Mouse (Mus musculus) left cerebral cortex, postnatal 14 days (tissue): Measurements from ENCODE around the gene Catsper2. TPM values are rescaled to one million over a fixed set of nuclear protein-coding genes. Genes with fewer than 3 reads are reported as not detected.

ENCODE experiments used
- DNase-seq, 2 experiments: peaks; one replicate each; pipeline ENCODE4 v3.0.0; 2021 to 2022; ENCODE audit warnings: low spot score in 2 of 2, mixed read lengths in 1 of 2
- intact Hi-C: fragments of 180-260 bp; cut with DNase I; formaldehyde crosslinking; loops from one replicate; pipeline ENCODE4 v1.15.1; 2025
- microRNA-seq, 2 experiments: library from miRNA; unstranded; fragments of <30 nt; microRNA quantifications; one replicate each; pipeline ENCODE4 v1.2.0; 2022
- total RNA-seq, 2 experiments: library from RNA; stranded (reverse); gene quantifications; 2 replicates each; pipeline ENCODE4 v1.2.3; 2021

Gene Catsper2
- total RNA-seq, 2 experiments from 2014 or later = 4.7 to 4.8 TPM

- intact Hi-C loops = loop anchor here (5.0 kb wide), 1 partner anchor 62 kb away; no protein-coding TSS in a partner anchor
- DNase-seq = no peak
These were observed 54.1 kb downstream of the Catsper2 start for GRCm38 (mm10) chr2:121359461-121359860.

- DNase-seq = peak; percentile 83 to 85
- intact Hi-C loops = loop anchor here (5.0 kb wide), 1 partner anchor 61 kb away; no protein-coding TSS in a partner anchor
These were observed 55.2 kb downstream of the Catsper2 start for GRCm38 (mm10) chr2:121358381-121358780.

- no peak for DNase-seq
- intact Hi-C loops = loop anchor here (5.0 kb wide), 1 partner anchor 61 kb away; no protein-coding TSS in a partner anchor
These were observed 55.6 kb downstream of the Catsper2 start for GRCm38 (mm10) chr2:121357961-121358360.

- no peak for DNase-seq
- intact Hi-C loops = loop anchor here (5.0 kb wide), 1 partner anchor 60 kb away; no protein-coding TSS in a partner anchor
These were observed 56.1 kb downstream of the Catsper2 start, which contains the start of gene Ckmt1 for GRCm38 (mm10) chr2:121357494-121357893. Gene Ckmt1 (plus strand): TSS chr2:121357714.

- DNase-seq = peak; percentile 98 to 99
- intact Hi-C loops = loop anchor here (5.0 kb wide), 1 partner anchor 58 kb away; no protein-coding TSS in a partner anchor
These were observed 58.6 kb downstream of the Catsper2 start, which contains the start of gene Ppip5k1 for GRCm38 (mm10) chr2:121354820-121355592. Gene Ppip5k1 (minus strand): TSS chr2:121355396.

GRCm38 (mm10) chr2:121354378-121354777 is 59.2 kb downstream of the Catsper2 start:
- no peak for DNase-seq
- intact Hi-C loops = no loop called here

GRCm38 (mm10) chr2:121353156-121353555 is 60.4 kb downstream of the Catsper2 start:
- intact Hi-C loops = no loop called here

More at GRCm38 (mm10) chr2:121353156-121353555, 60.4 kb downstream of the Catsper2 start:
- DNase-seq = no peak

Small RNA genes lying within 50 kb of the gene (microRNA-seq; reads per million reads assigned to microRNA genes)
- gene Gm22953 = 0 reads per million in 2 experiments

Other genes with a start within 250 kb of the Catsper2 start
- gene Tubgcp4, start 243.1 kb downstream of the Catsper2 start, total RNA-seq = 10 to 100 TPM; 38.0 to 38.1 TPM
- 1 to 10 TPM; 6.1 to 6.3 TPM for gene Zscan29, start 242.7 kb downstream of the Catsper2 start, total RNA-seq
- gene Trp53bp1, start 142.4 kb downstream of the Catsper2 start, total RNA-seq = 100 to 1,000 TPM; 136 to 152 TPM
- gene Map1a, start 124.2 kb downstream of the Catsper2 start, total RNA-seq = 100 to 1,000 TPM; 489 to 493 TPM
- 10 to 100 TPM; 83.7 to 90.9 TPM for gene Ppip5k1, start 58.4 kb downstream of the Catsper2 start, total RNA-seq
- gene Ckmt1, start 56.1 kb downstream of the Catsper2 start, total RNA-seq = 100 to 1,000 TPM; 399 to 404 TPM
- under 1 TPM in 1 of 2 experiments, not detected in 1; 0.29 TPM for gene Strc, start 26.6 kb downstream of the Catsper2 start, total RNA-seq
- gene Pdia3, start within 50 bp of the Catsper2 start, total RNA-seq = 100 to 1,000 TPM; 197 to 222 TPM
- not detected for gene Ell3, start 30.5 kb upstream of the Catsper2 start, total RNA-seq
- 100 to 1,000 TPM; 168 to 172 TPM for gene Serf2, start 35.4 kb upstream of the Catsper2 start, total RNA-seq
- gene Hypk, start 39.5 kb upstream of the Catsper2 start, total RNA-seq = 10 to 100 TPM; 14.9 to 18.8 TPM
- under 1 TPM; 0.70 to 0.82 TPM for gene Serinc4, start 43.0 kb upstream of the Catsper2 start, total RNA-seq
- gene Mfap1b, start 60.3 kb upstream of the Catsper2 start, total RNA-seq = 10 to 100 TPM; 40.3 to 41.8 TPM
- gene Mfap1a, start 92.9 kb upstream of the Catsper2 start, total RNA-seq = 10 to 100 TPM; 31.9 to 37.9 TPM
- 1 to 10 TPM; 4.1 to 4.7 TPM for gene Wdr76, start 92.9 kb upstream of the Catsper2 start, total RNA-seq